Mouse (Mus musculus) hindbrain, embryonic 12.5 days (tissue): Measurements from ENCODE around the gene Lpin2. TPM values are rescaled to one million over a fixed set of nuclear protein-coding genes. Genes with fewer than 3 reads are reported as not detected.

ENCODE experiments used
- ATAC-seq: fragments of 200-750 bp; cut with Nextera tagmentation; 2 replicates; pipeline ENCODE4 v1.8.0; 2017; ENCODE audit warnings: moderate TSS enrichment; ENCODE audit not compliant: low FRiP score
- H3K27ac ChIP-seq: fragments of 300-500 bp; sonication (generic); 2 replicates; pipeline ENCODE4 v1.5.1; 2016; ENCODE audit warnings: mild to moderate bottlenecking
- H3K27me3 ChIP-seq: fragments of 300-500 bp; sonication (generic); 2 replicates; pipeline ENCODE4 v1.6.1; 2016; ENCODE audit warnings: mild to moderate bottlenecking
- H3K36me3 ChIP-seq: fragments of 300-500 bp; sonication (generic); 2 replicates; pipeline ENCODE4 v1.6.1; 2016; ENCODE audit warnings: mild to moderate bottlenecking
- H3K4me1 ChIP-seq: fragments of 300-500 bp; sonication (generic); 2 replicates; pipeline ENCODE4 v1.6.1; 2016
- H3K4me2 ChIP-seq: fragments of 300-500 bp; sonication (generic); replicated peaks from 2 replicates; pipeline ENCODE4 v1.6.1; 2016; ENCODE audit warnings: mild to moderate bottlenecking
- H3K4me3 ChIP-seq: fragments of 300-500 bp; sonication (generic); 2 replicates; pipeline ENCODE4 v1.5.1; 2016; ENCODE audit warnings: mild to moderate bottlenecking
- H3K9ac ChIP-seq: fragments of 300-500 bp; sonication (generic); 2 replicates; pipeline ENCODE4 v1.6.1; 2016; ENCODE audit warnings: mild to moderate bottlenecking, moderate library complexity
- H3K9me3 ChIP-seq: fragments of 300-500 bp; sonication (generic); replicated peaks from 2 replicates; pipeline ENCODE4 v1.6.1; 2016; ENCODE audit warnings: mild to moderate bottlenecking
- WGBS: fragments of 180-500 bp; shearing (Covaris S2); methylation state at CpG from one replicate; pipeline ENCODE4 v1.1.7; 2016; 5-methylcytosine and 5-hydroxymethylcytosine counted together
- polyA plus RNA-seq: library from polyadenylated mRNA; unstranded; fragments of >200 nt; fragmentation: Nextera tagmentation; extraction: Ambion mirVana; gene quantifications from 2 replicates; pipeline ENCODE4 v1.2.1, GENCODE M21; 2016

Lpin2 gene
- polyA plus RNA-seq, 1 experiment from 2014 or later, result 43.1 TPM

DNA sequence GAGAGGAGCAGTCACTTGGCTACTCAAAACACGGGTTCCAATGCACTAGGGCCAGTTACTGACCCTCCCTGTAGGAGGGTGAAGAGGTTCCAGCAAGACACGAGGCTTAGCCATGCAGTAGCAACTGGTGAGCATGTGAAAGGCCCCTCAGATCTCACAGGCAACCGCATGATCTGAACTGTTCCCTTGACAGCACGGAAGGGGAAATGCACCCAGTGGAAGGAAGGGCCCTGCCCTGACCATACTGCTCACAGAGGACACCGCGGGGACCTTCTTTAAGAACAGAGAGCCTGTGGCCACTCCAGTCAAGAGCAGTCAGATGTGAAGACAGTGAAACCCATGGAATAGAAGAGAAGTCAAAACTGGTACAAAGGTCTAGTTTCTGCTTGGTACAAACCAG is 80.8 kb downstream of the Lpin2 start:
- Histone ChIP-seq H3K4me3 (no peak overlapping the region), H3K4me2 (no peak overlapping the region), H3K4me1 (no peaks in the 10 kb centered on the region), H3K27me3 (no peaks in the 10 kb centered on the region), H3K36me3 (no peaks in the 10 kb centered on the region), H3K9ac (no peak overlapping the region), H3K27ac (no peak overlapping the region), H3K9me3 (no peaks in the 10 kb centered on the region)
- 81% methylated on average over 6 of the region's 6 CpGs for WGBS
- ATAC-seq, result no peak

DNA sequence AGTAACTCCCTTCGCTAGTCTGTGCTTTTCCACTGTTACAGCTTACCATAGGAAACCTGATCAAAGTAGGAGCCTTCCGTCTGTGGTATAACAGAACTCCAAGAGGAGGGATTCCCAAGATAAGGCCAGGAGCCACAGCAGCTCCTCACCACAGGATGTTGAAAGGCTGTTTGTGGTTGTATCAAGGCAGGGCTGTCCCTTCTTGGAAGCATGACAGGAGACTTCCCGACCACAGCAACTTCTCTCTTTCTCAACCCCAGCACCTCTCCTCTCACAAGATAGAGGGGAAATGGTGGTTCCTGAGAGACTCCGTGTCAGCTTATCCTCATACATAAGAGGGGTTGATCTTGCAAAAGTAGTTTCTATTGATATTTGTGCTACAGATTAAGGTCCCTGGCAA is 82.4 kb downstream of the Lpin2 start:
- no peak for ATAC-seq
- Histone ChIP-seq H3K9me3 (no peaks in the 10 kb centered on the region), H3K4me2 (no peak overlapping the region), H3K27me3 (no peaks in the 10 kb centered on the region), H3K27ac (no peak overlapping the region), H3K4me1 (no peaks in the 10 kb centered on the region), H3K4me3 (no peak overlapping the region), H3K9ac (no peak overlapping the region), H3K36me3 (no peaks in the 10 kb centered on the region)
- WGBS, result 75% methylated on average over 4 of the region's 4 CpGs

DNA sequence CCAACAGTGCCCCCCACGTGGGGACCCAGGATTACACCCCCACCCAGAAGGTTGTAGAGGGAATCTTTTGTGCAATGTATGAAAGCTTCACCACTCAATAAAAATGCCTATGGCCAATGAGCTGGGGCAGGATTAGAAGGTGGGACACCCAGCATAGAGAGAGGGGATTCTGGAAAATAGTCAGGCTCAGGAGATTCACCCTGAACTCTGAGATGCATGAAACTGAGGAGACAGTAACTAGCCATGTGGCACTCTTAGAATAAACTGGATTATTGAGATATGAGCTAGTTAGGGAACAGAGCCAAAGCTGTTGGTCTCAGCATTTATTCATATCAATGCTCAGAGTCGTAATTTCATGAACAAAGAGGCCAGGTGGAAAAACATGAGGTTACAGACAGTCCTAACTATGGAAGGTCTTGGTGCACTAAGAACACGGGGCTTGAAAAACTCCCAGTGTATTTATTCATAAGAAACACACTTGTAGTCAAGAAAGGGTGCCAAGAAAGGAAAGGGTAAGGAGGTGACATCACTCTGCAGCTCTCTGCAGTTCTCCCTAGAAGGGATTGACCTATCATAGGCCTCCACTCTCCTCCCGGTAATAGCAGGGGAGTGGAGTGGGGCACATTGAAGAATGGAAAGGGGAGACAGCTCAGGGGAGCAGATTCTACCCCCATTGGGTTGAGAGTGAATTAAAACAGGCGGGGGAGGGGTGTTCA is 83.1 kb downstream of the Lpin2 start:
- H3K4me2 ChIP-seq, result no peak overlapping the region
- WGBS, result 81% methylated on average over 5 of the region's 5 CpGs
- no peak overlapping the region for H3K9ac ChIP-seq
- H3K9me3 ChIP-seq, result no peaks in the 10 kb centered on the region
- no peak overlapping the region for H3K4me3 ChIP-seq
- no peak overlapping the region for H3K27ac ChIP-seq
- no peak for ATAC-seq
- H3K4me1 ChIP-seq, result no peaks in the 10 kb centered on the region
- H3K36me3 ChIP-seq, result no peaks in the 10 kb centered on the region
- H3K27me3 ChIP-seq, result no peaks in the 10 kb centered on the region

DNA sequence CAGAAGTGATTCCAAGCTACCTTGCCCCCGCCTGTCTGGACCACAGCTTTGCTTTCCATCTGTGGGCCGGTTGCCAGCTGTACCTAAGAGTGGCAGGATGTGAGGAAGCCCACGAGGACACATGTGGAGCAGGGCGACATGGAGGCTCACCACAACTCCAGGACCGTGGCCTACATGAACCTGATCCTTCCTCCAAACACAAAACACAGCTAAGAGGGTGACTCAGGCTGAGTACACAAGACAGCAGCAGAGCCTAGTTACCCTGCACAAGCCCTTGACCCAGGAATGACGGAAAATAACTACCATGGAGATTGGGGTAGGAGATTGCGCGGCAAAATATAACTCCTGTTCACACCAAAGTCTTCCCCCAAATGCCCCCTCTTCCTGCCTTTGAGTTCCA is 85.0 kb downstream of the Lpin2 start:
- Histone ChIP-seq H3K27me3 (no peaks in the 10 kb centered on the region), H3K4me1 (no peaks in the 10 kb centered on the region), H3K36me3 (no peaks in the 10 kb centered on the region), H3K9me3 (no peaks in the 10 kb centered on the region), H3K9ac (no peak overlapping the region), H3K4me3 (no peak overlapping the region), H3K27ac (no peak overlapping the region), H3K4me2 (no peak overlapping the region)
- WGBS, result 88% methylated on average over 8 of the region's 8 CpGs
- ATAC-seq, result no peak

DNA sequence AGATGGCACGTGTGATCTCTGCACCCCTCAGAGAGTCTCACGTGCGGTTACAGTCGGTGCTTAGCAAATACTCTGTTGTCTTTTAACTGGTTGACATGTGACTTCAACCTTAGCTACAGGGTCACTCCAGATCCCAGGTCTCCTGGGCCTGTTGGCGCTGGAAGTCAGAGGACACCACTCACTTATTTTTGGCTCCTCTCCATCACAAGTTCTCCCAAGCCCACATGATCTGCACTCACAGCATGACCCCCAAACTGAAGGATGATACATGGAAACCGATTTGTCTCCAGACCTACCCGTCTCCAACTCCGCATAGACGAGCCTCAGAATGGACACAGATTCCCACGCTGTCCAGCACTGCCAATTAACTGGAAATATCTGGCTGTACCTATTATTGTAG is 85.8 kb downstream of the Lpin2 start:
- ATAC-seq, result 0 out of 2 replicates have a peak, but pooled peaks have one; percentile 38
- no peaks in the 10 kb centered on the region for H3K9me3 ChIP-seq
- no peak overlapping the region for H3K4me3 ChIP-seq
- no peaks in the 10 kb centered on the region for H3K36me3 ChIP-seq
- H3K4me2 ChIP-seq, result no peak overlapping the region
- H3K9ac ChIP-seq, result no peak overlapping the region
- H3K4me1 ChIP-seq, result no peaks in the 10 kb centered on the region
- H3K27ac ChIP-seq, result no peak overlapping the region
- no peaks in the 10 kb centered on the region for H3K27me3 ChIP-seq
- WGBS, result 84% methylated on average over 10 of the region's 10 CpGs

DNA sequence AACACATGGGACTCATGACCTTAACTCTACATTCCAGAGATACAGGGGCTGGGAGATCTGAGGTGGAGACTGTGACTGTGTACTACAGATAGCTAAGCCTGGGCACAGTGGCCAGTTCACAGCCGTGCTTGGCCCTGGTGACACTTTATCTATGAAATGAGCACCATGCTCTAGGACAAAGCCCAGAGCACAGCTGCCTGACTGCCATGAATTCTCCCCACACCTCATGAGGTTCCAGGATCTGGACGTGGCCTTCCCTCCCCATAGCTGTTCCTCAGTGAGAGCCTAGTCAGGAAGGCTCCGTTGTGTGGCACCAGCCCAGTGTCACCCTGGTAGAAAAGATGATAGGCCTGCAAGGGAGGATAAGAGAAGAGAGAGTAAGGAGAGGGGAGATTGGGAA is 86.2 kb downstream of the Lpin2 start:
- H3K4me1 ChIP-seq, result no peaks in the 10 kb centered on the region
- 0 out of 2 replicates have a peak, but pooled peaks have one; percentile 16 for ATAC-seq
- no peak overlapping the region for H3K4me2 ChIP-seq
- H3K9me3 ChIP-seq, result no peaks in the 10 kb centered on the region
- H3K9ac ChIP-seq, result no peak overlapping the region
- WGBS, result 89% methylated on average over 3 of the region's 3 CpGs
- no peak overlapping the region for H3K27ac ChIP-seq
- H3K27me3 ChIP-seq, result no peaks in the 10 kb centered on the region
- H3K4me3 ChIP-seq, result no peak overlapping the region
- H3K36me3 ChIP-seq, result no peaks in the 10 kb centered on the region

DNA sequence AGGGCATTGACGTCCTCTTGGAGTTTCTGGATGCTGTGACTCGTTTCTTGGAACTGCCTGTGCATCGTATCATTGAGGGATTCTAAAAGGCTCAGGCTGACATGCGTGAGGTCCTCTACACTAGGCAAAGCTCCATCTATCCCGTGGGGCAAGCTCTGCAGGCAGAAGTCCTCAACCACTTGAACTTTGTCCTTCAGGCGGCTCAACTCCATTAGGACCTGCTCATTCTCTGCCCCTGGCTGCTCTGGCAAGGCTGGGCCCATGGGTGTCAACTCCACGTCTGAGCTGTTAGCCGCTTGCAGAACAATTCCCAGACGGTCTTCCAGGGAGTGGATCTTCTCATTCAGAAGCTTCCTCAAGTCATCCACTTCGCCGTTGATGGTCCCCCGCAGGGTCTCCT is 91.5 kb downstream of the Lpin2 start:
- H3K27ac ChIP-seq, result no peak overlapping the region
- no peaks in the 10 kb centered on the region for H3K4me1 ChIP-seq
- H3K36me3 ChIP-seq, result 0 out of 2 replicates have a peak, but pooled peaks cover 4% of the 10 kb centered on the region
- no peak overlapping the region for H3K4me2 ChIP-seq
- H3K4me3 ChIP-seq, result no peak overlapping the region
- WGBS, result 92% methylated on average over 12 of the region's 12 CpGs
- ATAC-seq, result no peak
- H3K9ac ChIP-seq, result no peak overlapping the region
- H3K27me3 ChIP-seq, result no peaks in the 10 kb centered on the region
- no peaks in the 10 kb centered on the region for H3K9me3 ChIP-seq

DNA sequence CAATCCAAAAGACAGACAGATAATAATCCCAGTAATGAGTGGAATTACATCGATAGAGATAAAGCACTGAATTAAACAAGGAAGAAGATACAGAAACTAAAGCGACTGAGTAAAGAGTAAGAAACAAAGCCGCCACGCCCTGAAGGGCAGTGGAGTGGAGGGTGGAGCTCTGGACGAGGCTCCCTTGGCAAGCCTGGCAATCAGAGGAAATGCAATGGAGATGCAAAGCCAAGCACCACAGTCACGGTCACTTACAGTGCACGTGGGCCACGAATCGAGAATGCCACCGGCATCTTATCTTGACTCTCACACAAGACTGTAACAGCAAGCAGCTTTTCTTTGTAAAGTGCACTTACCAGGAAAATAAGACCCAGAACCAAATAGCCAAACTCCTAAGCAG is 94.4 kb downstream of the Lpin2 start:
- no peak for ATAC-seq
- Histone ChIP-seq H3K4me3 (no peak overlapping the region), H3K27ac (no peak overlapping the region), H3K4me1 (no peaks in the 10 kb centered on the region), H3K27me3 (no peaks in the 10 kb centered on the region), H3K9ac (no peak overlapping the region), H3K36me3 (0 out of 2 replicates have a peak, but pooled peaks cover 4% of the 10 kb centered on the region), H3K4me2 (no peak overlapping the region), H3K9me3 (no peaks in the 10 kb centered on the region)
- WGBS, result 95% methylated on average over 10 of the region's 10 CpGs

DNA sequence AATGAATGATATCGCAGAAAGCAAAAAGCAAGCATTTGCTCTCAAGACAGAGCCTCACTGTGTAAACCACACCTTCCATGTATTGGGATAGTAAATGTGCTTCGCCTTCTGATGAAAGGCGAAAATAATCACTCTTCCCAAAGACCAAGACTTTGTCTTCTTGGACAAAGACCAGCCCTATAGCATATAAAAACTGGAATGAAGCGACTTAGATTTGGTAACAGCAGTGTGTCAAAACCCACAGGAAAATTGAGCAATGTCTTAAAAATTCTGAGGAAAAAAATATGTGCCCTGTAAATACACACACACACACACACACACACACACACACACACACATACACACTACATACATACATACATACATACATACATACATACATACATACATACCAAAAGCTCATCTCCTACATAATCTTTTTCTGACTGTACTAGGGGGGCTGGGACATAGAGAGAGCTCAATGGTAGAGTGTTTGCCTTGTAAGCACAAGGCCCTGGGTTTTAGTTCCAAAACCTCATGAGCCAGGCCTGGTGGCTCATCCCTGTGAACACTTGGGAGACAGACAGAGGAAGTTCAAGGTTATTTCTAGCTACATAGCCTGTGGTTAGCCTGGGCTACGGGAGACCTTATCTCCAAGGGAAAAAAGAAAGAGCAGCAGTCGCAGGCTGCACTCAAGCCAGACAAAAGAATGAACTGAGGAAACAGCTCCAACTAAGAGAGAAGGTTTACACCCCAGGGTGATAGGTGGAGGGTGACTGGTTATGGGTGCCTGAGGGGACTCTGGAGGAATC is 95.5 kb downstream of the Lpin2 start:
- 0 out of 2 replicates have a peak, but pooled peaks cover 4% of the 10 kb centered on the region for H3K36me3 ChIP-seq
- H3K27ac ChIP-seq, result no peak overlapping the region
- ATAC-seq, result no peak
- H3K27me3 ChIP-seq, result no peaks in the 10 kb centered on the region
- no peak overlapping the region for H3K4me3 ChIP-seq
- H3K4me1 ChIP-seq, result no peaks in the 10 kb centered on the region
- H3K9me3 ChIP-seq, result no peaks in the 10 kb centered on the region
- 93% methylated on average over 6 of the region's 6 CpGs for WGBS
- H3K9ac ChIP-seq, result no peak overlapping the region
- H3K4me2 ChIP-seq, result no peak overlapping the region

DNA sequence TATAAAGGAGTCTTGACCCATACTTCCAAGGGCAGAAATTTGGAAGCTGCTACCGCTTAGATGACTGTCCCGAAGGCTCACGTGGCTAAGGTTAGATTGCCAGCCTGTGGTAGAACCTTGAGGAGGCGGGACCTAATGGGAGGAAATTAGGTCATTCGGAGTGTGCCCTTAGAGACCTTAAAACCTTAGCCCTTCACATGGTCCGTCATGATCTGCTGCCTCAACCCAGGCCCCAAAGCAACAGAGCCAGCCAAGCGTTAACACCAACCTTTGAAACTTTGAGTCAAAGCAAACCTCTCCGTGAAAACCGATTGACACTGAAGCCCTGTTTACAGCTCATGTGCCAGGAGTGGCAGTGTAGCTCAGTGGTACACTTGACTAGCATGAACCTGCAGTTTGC is 100.4 kb downstream of the Lpin2 start:
- H3K4me3 ChIP-seq, result no peak overlapping the region
- no peak overlapping the region for H3K4me2 ChIP-seq
- 94% methylated on average over 9 of the region's 9 CpGs for WGBS
- H3K4me1 ChIP-seq, result no peaks in the 10 kb centered on the region
- H3K27ac ChIP-seq, result no peak overlapping the region
- H3K9ac ChIP-seq, result no peak overlapping the region
- no peaks in the 10 kb centered on the region for H3K36me3 ChIP-seq
- H3K27me3 ChIP-seq, result no peaks in the 10 kb centered on the region
- no peak for ATAC-seq
- no peaks in the 10 kb centered on the region for H3K9me3 ChIP-seq

DNA sequence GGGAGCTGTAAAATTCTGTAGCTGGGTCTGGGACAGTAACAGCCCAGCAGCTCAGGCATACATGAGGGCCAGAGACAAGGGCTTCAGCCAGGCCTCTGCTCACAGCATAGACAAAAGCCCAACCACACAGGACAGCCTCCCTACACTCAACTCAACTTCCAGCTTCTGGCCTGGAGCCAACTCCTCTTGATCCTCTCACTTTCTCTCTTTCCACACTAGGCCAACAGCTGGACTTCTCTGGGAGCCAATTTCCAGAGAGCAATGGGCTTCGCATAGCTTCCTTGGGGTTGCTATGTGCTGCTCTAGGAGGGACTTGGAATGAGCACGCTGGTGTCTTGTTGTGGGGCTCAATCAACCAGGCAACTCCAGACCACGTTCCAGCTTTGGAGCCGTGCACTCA is 100.9 kb downstream of the Lpin2 start:
- 87% methylated on average over 4 of the region's 4 CpGs for WGBS
- H3K4me1 ChIP-seq, result no peaks in the 10 kb centered on the region
- no peaks in the 10 kb centered on the region for H3K36me3 ChIP-seq
- H3K27ac ChIP-seq, result no peak overlapping the region
- no peak overlapping the region for H3K4me2 ChIP-seq
- no peaks in the 10 kb centered on the region for H3K27me3 ChIP-seq
- H3K9me3 ChIP-seq, result no peaks in the 10 kb centered on the region
- no peak overlapping the region for H3K4me3 ChIP-seq
- no peak for ATAC-seq
- H3K9ac ChIP-seq, result no peak overlapping the region

DNA sequence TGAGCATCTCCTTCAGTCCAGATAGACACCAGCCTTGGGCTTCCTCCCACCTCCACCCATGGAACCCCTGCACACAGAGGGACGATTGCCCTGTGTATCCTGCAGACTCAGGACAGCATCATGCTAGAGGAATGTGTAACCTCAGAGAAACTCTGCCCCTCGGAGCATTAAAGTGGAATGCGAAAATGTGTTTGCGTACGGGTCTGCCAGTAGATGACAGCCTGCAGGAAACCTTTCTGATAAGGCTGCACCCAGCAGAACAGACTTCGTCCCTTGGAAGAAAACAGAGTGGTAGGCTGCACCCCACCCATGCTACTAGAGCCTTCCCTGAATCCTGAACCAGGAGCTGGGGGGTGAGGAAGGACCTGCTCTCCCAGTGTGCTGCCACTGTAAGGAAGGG is 102.5 kb downstream of the Lpin2 start:
- ATAC-seq, result no peak
- Histone ChIP-seq H3K9me3 (no peaks in the 10 kb centered on the region), H3K27me3 (no peaks in the 10 kb centered on the region), H3K9ac (no peak overlapping the region), H3K4me1 (no peaks in the 10 kb centered on the region), H3K4me2 (no peak overlapping the region), H3K36me3 (no peaks in the 10 kb centered on the region), H3K4me3 (no peak overlapping the region), H3K27ac (no peak overlapping the region)
- WGBS, result 74% methylated on average over 6 of the region's 6 CpGs

DNA sequence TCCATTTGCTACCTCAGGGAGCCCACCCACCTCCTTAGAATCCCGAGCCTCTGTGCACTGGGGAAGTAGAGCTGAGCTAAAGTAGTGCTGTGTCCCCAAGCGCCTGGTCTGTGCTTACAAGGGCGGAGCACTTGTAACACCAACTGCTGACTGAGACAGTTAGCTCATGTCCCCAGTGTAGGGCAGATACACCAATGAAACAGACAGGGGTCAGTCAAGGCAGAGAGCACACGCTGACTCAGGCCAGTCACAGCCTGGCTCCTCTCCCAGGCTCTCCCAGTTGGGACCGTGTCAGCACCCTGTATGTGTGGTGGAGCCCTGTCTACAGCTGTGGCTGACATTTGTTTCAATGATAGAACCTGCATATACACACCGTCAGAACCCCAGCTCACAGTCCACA is 103.6 kb downstream of the Lpin2 start:
- Histone ChIP-seq H3K9ac (no peak overlapping the region), H3K27ac (no peak overlapping the region), H3K4me1 (no peaks in the 10 kb centered on the region), H3K4me2 (no peak overlapping the region), H3K9me3 (no peaks in the 10 kb centered on the region), H3K36me3 (no peaks in the 10 kb centered on the region), H3K4me3 (no peak overlapping the region), H3K27me3 (no peaks in the 10 kb centered on the region)
- WGBS, result 78% methylated on average over 6 of the region's 6 CpGs
- ATAC-seq, result no peak
